Mouse (Mus musculus) stomach, embryonic 15.5 days (tissue): ENCODE measurements around the gene Plekhg2. TPM values are rescaled to one million over a fixed set of nuclear protein-coding genes. Genes with fewer than 3 reads are reported as not detected.
A peak's percentile ranks its signal among the peaks of the same experiment; 100 is the strongest.

Experiments used
- ATAC-seq: fragments of 200-750 bp; cut with Nextera tagmentation; 2 replicates; pipeline ENCODE4 v1.8.0; 2017; ENCODE audit warnings: low read depth, moderate number of reproducible peaks, moderate TSS enrichment; ENCODE audit not compliant: insufficient read depth, low FRiP score
- H3K27ac ChIP-seq: fragments of 300-500 bp; sonication (generic); 2 replicates; pipeline ENCODE4 v1.5.1; 2015; ENCODE audit warnings: mild to moderate bottlenecking, inconsistent platforms
- H3K27me3 ChIP-seq: fragments of 300-500 bp; sonication (generic); replicated peaks from 2 replicates; pipeline ENCODE4 v1.6.1; 2015; ENCODE audit warnings: inconsistent platforms
- H3K36me3 ChIP-seq: fragments of 300-500 bp; sonication (generic); 2 replicates; pipeline ENCODE4 v1.6.1; 2015; ENCODE audit warnings: inconsistent platforms
- H3K4me1 ChIP-seq: fragments of 300-500 bp; sonication (generic); 2 replicates; pipeline ENCODE4 v1.6.1; 2015; ENCODE audit warnings: inconsistent platforms
- H3K4me2 ChIP-seq: fragments of 300-500 bp; sonication (generic); 2 replicates; pipeline ENCODE4 v1.6.1; 2015; ENCODE audit warnings: mild to moderate bottlenecking, inconsistent platforms
- H3K4me3 ChIP-seq: fragments of 300-500 bp; sonication (generic); replicated peaks from 2 replicates; pipeline ENCODE4 v1.5.1; 2015; ENCODE audit warnings: inconsistent platforms
- H3K9ac ChIP-seq: fragments of 300-500 bp; sonication (generic); 2 replicates; pipeline ENCODE4 v1.6.1; 2015; ENCODE audit warnings: inconsistent platforms
- H3K9me3 ChIP-seq: fragments of 300-500 bp; sonication (generic); 2 replicates; pipeline ENCODE4 v1.6.1; 2016; ENCODE audit warnings: inconsistent platforms
- WGBS: fragments of 180-500 bp; shearing (Covaris S2); methylation state at CpG from one replicate; pipeline ENCODE4 v1.1.7; 2015; 5-methylcytosine and 5-hydroxymethylcytosine counted together
- polyA plus RNA-seq: library from polyadenylated mRNA; unstranded; fragments of >200 nt; fragmentation: Nextera tagmentation; extraction: Ambion mirVana; gene quantifications from 2 replicates; pipeline ENCODE4 v1.2.1, GENCODE M21; 2015

Plekhg2 gene
- polyA plus RNA-seq = 48.4 and 52.3 TPM in 2 replicates

DNA sequence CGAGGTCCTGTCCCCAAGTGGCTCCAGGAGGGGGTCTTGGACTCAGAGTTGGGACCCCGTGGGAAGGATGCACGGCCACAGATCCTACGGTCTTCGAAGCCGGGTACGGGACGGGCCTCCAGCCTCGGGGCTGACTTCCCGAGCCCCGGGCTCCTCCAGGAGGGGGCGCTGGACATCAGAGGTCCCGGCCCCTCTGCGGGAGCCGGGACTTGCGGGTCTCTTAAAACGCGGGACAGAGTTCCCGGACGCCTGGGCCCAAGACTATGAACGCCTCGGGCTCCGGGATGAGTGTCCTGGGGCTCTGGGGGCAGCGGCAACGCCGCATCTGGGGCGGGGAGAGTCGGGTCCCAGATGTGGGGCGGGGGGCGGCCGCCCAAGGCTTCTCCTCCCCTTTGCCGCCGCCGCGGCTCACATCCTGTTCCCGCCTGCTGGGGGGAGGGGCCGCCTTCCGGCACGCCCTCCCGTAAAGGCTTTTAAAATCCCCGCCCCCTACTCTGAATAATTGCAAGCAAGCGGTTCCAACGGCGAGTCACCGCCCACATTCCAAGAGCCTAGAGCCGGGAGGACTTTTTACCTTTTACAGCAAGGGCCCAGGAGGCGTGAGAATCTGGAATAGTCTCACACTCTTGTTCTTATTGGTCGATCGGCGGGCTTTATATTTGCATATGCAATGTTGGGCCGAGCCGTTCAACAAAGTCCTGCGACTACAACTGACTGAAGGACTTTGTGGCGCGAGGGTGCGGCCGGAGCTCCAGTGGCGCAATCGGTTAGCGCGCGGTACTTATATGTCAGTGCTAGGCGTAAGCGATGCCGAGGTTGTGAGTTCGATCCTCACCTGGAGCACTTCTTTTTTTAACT is at the start of gene Plekhg2:
Gene Plekhg2, minus strand, starts transcription at position 349 of the 858 bp plus-strand sequence.
- peaks cover 33% of the 10 kb centered on the region for H3K4me1 ChIP-seq
- H3K9ac ChIP-seq = peak within 1 kb of the TSS; percentile 58
- ATAC-seq = peak; percentile 89
- peaks cover 11% of the 10 kb centered on the region for H3K36me3 ChIP-seq
- H3K4me3 ChIP-seq = peak within 1 kb of the TSS; percentile 63
- WGBS = under 1% methylated on average over 66 of the region's 66 CpGs
- H3K9me3 ChIP-seq = no peaks in the 10 kb centered on the region
- peak within 1 kb of the TSS; percentile 95 for H3K27ac ChIP-seq
- no peaks in the 10 kb centered on the region for H3K27me3 ChIP-seq
- peak within 1 kb of the TSS; percentile 69 for H3K4me2 ChIP-seq

DNA sequence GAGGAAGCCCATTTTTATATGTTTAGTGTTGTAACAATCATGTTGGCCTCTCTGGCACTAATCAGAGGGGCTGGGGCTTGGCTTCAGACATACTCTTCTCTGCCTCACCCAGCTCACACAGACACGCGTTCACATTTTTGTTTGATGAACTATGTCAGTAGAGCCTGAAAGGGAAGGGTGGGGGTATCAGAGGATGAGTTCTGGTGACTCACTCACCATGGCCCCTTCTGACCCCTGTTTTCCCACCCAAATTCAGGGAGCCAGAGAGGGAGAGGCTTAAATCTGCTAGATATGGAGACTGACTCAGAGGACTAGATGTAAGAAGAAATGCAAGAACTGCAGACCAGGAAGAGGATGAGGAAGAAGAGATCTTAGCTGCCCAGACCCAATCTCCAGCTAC is 47.0 kb upstream of the Plekhg2 start:
- no peak for ATAC-seq
- H3K4me3 ChIP-seq = no peak overlapping the region
- WGBS = 84% methylated on average over 2 of the region's 2 CpGs
- H3K27me3 ChIP-seq = no peaks in the 10 kb centered on the region
- H3K4me1 ChIP-seq = no peaks in the 10 kb centered on the region
- no peaks in the 10 kb centered on the region for H3K9me3 ChIP-seq
- no peak overlapping the region for H3K9ac ChIP-seq
- H3K27ac ChIP-seq = no peak overlapping the region
- H3K36me3 ChIP-seq = peaks cover 28% of the 10 kb centered on the region
- H3K4me2 ChIP-seq = no peak overlapping the region

DNA sequence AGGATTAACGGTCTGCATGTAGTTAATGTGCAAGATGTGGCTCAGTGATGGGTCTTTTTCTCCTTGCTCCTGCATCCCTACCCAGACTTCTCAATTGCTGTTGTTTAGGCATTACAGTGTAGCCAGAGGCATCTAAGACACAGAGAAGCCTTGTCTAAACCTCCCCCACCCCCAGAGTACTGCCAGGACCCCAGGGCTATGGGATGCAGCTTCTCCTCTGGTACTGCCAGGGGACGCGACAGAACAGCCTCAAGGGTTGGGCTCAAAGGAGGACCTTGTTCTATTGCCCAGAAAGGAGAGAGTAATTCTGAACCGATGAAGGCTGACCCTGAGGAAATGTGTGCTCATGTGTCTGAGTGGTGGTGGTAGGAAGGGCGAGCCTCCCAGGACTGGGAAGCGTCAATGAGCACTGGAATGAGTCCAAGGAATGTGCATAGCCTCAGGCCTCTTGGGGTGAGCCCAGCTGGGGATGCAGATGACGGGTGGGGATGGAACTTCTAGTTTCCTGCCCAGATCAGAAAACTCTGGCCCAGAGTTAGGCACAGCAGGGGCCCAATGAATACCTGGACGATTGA is 45.8 kb upstream of the Plekhg2 start:
- no peak overlapping the region for H3K27ac ChIP-seq

DNA sequence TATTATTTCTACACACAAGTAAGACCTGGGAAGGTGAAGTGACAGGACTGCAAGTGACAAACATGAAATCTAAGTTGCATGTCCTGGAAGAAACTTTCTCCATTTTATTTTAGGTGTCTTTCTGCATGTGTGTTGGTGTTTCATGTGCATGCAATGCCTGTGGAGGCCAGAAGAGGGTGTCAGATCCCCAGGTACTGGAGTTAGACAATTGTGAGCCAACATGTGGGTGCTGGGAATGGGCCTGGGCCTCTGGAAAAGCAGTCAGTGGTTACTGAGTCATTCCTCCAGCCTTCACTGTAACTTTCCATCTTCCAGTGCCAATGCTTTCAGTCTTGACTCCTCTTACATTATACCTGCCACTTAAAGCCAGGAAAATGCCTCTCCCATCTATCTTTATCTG is 45.0 kb upstream of the Plekhg2 start:
- no peak for ATAC-seq
- H3K27ac ChIP-seq = no peak overlapping the region
- no peak overlapping the region for H3K9ac ChIP-seq
- no peaks in the 10 kb centered on the region for H3K27me3 ChIP-seq
- no peak overlapping the region for H3K4me3 ChIP-seq
- H3K4me1 ChIP-seq = no peaks in the 10 kb centered on the region
- H3K4me2 ChIP-seq = no peak overlapping the region
- no peaks in the 10 kb centered on the region for H3K9me3 ChIP-seq
- peaks cover 33% of the 10 kb centered on the region for H3K36me3 ChIP-seq

More for the DNA sequence above, 45.8 kb upstream of the Plekhg2 start:
- ATAC-seq = peak; percentile 27; the same call in 1 of the 2 replicates
- H3K27me3 ChIP-seq = no peaks in the 10 kb centered on the region
- peaks cover 35% of the 10 kb centered on the region for H3K36me3 ChIP-seq
- H3K9ac ChIP-seq = no peak overlapping the region
- H3K4me1 ChIP-seq = no peaks in the 10 kb centered on the region
- H3K4me3 ChIP-seq = no peak overlapping the region
- H3K9me3 ChIP-seq = no peaks in the 10 kb centered on the region
- WGBS = 61% methylated on average over 8 of the region's 8 CpGs
- H3K4me2 ChIP-seq = no peak overlapping the region

DNA sequence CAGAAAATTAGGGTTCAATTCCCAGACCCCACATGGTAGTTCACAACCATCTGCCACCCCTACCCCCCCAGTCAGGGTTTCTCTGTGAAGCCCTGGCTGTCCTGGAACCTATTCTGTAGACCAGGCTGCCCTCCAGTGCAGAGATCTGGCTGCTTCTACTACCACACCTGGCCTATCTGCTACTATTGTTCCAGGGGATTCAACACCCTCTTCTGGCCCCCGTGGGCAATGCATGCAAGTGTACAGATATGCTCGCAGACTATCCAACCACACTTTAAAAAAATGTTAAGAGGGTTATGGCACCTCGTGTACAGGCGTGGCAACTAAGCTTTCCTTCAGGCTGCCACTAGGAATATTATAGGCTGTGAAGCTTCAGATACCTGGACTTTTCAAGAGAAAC is 40.4 kb upstream of the Plekhg2 start:
- Histone ChIP-seq H3K36me3 (peaks cover 37% of the 10 kb centered on the region), H3K27me3 (no peaks in the 10 kb centered on the region), H3K9ac (no peak overlapping the region), H3K4me1 (no peaks in the 10 kb centered on the region), H3K27ac (no peak overlapping the region), H3K4me3 (no peak overlapping the region), H3K9me3 (no peaks in the 10 kb centered on the region), H3K4me2 (no peak overlapping the region)
- no peak for ATAC-seq
- WGBS = 79% methylated on average over 4 of the region's 4 CpGs

DNA sequence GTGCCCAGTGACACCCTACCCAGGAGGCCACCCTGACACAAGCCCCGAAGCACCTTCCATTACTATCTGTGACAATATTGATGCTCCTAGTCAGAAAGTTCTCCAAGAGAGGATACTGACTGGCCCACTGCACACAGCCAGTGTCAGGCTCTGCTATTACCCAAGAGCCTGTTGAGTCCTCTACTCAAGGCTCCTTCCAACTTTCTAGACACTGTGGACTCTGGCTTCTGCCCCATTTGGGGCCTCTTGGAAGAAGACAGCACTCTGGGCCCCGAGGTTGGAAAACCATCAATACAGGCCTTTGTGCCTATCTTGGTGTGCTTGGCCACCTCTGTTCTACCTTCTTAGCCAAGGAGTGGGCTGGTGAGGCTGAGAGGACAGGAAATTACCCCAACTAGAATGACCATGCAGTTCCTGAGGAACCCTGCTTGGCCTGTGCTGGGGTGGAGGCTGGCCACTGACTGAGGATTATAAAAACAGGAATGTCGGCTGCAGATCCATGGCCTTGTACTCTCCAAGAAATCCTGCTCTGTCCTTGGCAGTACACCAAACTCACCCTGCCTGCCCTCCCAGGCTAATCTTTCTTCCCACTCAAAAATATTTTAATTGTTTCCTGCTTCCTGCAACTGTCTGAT is 38.6 kb upstream of the Plekhg2 start:
- Histone ChIP-seq H3K4me3 (no peak overlapping the region), H3K27ac (0 out of 2 replicates have a peak overlapping the region, but pooled peaks have one; percentile 27), H3K27me3 (no peaks in the 10 kb centered on the region), H3K4me2 (no peak overlapping the region), H3K9me3 (no peaks in the 10 kb centered on the region), H3K9ac (no peak overlapping the region), H3K4me1 (no peaks in the 10 kb centered on the region), H3K36me3 (peaks cover 54% of the 10 kb centered on the region)
- no peak for ATAC-seq
- 75% methylated on average over 3 of the region's 3 CpGs for WGBS

DNA sequence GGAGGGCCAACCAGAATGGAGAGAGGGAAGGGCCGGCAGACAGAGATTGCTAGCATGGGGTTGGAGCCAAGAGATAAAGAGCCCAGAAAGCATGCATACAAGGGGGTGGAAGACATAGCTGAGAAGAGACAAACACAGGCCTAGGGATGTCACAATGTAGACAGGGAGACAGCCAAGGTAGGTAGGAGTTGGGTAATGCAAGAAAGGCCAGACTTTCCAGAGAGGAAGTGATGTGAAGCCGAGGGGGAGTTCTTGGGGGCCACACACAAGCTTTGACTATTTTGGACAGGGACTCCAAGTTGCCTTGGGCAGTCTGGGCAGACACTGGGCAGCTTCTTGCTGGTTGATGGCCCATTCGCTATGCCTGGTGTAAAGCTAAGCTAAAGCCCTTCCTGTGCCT is 29.5 kb upstream of the Plekhg2 start:
- Histone ChIP-seq H3K27ac (no peak overlapping the region), H3K9ac (no peak overlapping the region), H3K36me3 (peaks cover 74% of the 10 kb centered on the region), H3K4me2 (no peak overlapping the region), H3K27me3 (no peaks in the 10 kb centered on the region), H3K4me1 (no peaks in the 10 kb centered on the region), H3K9me3 (no peaks in the 10 kb centered on the region), H3K4me3 (no peak overlapping the region)
- no peak for ATAC-seq
- WGBS = 80% methylated on average over 3 of the region's 3 CpGs

DNA sequence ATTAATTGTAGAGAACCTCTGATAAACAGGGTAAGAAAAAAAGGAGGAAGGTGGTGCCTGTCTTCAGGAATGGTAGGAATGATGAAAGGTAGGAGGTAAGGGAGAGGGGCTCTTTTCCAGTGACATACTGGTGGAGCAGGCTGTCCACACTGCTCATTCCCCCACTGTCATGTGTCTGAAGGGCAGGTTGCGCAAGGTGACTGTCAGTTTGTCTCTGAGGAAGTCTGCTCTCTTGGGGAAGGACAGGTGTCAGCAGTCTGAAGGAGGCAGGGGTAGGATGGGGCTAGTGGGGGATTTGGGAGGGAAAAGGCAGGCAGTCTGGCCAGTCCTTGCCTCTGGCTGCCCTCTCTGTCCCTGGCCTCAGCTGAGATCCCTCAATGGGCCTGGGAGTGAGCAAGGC is 28.6 kb upstream of the Plekhg2 start:
- Histone ChIP-seq H3K27ac (no peak overlapping the region), H3K9ac (no peak overlapping the region), H3K4me3 (no peak overlapping the region), H3K36me3 (peaks cover 71% of the 10 kb centered on the region), H3K4me2 (no peak overlapping the region), H3K9me3 (no peaks in the 10 kb centered on the region), H3K27me3 (no peaks in the 10 kb centered on the region), H3K4me1 (no peaks in the 10 kb centered on the region)
- no peak for ATAC-seq
- 96% methylated on average over 1 of the region's 1 CpGs for WGBS

DNA sequence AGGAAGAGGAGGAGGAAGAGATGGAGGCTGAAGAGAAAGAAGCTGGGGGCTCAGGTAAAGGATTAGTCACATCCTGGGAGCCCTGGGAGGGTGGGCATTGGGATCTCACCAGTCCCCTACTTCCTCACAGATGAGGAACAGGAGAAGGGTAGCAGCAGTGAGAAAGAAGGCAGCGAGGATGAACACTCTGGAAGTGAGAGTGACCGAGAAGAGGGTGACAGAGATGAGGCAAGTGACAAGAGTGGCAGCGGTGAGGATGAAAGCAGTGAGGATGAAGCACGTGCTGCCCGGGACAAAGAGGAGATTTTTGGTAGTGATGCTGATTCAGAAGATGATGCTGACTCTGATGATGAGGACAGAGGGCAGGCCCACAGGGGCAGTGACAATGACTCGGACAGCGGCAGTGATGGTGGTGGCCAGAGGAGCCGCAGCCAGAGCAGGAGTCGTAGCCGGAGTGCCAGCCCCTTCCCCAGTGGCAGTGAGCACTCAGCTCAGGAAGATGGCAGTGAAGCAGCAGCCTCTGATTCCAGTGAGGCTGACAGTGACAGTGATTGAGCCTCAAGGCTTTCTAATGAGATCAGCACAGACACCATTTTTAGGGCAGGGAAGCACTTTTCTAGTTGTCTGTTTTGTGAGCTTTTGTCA is 26.4 kb upstream of the Plekhg2 start:
- Histone ChIP-seq H3K4me3 (no peak overlapping the region), H3K27ac (no peak overlapping the region), H3K4me2 (no peak overlapping the region), H3K9ac (no peak overlapping the region), H3K4me1 (peaks cover 2% of the 10 kb centered on the region; the same call in 1 of the 2 replicates), H3K36me3 (peaks cover 65% of the 10 kb centered on the region), H3K9me3 (no peaks in the 10 kb centered on the region), H3K27me3 (no peaks in the 10 kb centered on the region)
- 88% methylated on average over 10 of the region's 10 CpGs for WGBS
- ATAC-seq = no peak

DNA sequence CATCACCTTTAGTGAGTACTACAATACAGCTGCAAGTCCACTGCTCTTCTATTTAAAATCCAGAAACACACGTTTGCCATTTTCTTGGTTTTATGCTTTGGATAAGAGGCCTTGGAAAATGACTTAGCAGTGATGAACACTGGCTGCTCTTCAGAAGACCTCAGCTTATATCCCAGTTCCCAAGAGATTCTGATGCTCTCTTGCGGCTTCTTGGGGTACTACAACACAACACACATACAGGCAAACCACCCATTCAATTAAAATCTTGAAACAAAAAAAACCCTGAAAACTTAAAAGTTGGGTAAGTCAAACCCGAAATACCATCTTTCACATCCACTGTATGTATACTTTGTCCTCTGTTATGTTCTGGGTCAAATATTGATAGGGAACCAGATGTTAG is 25.6 kb upstream of the Plekhg2 start:
- Histone ChIP-seq H3K4me2 (no peak overlapping the region), H3K27ac (no peak overlapping the region), H3K9ac (no peak overlapping the region), H3K4me1 (peaks cover 9% of the 10 kb centered on the region), H3K36me3 (peaks cover 58% of the 10 kb centered on the region), H3K27me3 (no peaks in the 10 kb centered on the region), H3K9me3 (no peaks in the 10 kb centered on the region), H3K4me3 (no peak overlapping the region)
- WGBS = 58% methylated on average over 3 of the region's 3 CpGs
- ATAC-seq = no peak

DNA sequence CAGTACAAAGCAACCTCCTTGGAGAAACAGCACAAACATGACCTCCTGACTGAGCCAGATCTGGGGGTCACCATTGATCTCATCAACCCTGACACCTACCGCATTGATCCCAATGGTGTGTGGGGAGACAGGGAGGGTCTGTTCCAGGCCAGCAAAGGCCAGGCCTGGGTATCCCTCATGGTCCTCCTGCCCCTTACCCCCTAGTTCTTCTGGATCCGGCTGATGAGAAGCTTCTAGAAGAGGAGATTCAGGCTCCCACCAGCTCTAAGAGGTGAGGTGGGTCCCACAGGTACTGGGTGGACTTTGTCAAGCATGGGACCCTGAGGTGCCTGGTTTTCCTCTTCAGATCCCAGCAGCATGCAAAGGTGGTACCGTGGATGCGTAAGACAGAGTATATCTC is 23.0 kb upstream of the Plekhg2 start:
- Histone ChIP-seq H3K4me3 (no peak overlapping the region), H3K4me1 (peaks cover 15% of the 10 kb centered on the region), H3K27me3 (no peaks in the 10 kb centered on the region), H3K9ac (no peak overlapping the region), H3K9me3 (no peaks in the 10 kb centered on the region), H3K27ac (no peak overlapping the region), H3K36me3 (peaks cover 40% of the 10 kb centered on the region), H3K4me2 (no peak overlapping the region)
- no peak for ATAC-seq
- WGBS = 94% methylated on average over 4 of the region's 4 CpGs
